Mouse (Mus musculus): ENCODE measurements around the gene Fcrl5.

Fcrl5 gene

GRCm38 (mm10) chr3:87528841-87529240 is 93.3 kb downstream of the Fcrl5 start:
- DNase-seq (ENCODE audit: low spot score): no peak

GRCm38 (mm10) chr3:87529568-87529967 is 94.0 kb downstream of the Fcrl5 start:
- no peak for DNase-seq (ENCODE audit: low spot score)

GRCm38 (mm10) chr3:87530234-87530633 is 94.7 kb downstream of the Fcrl5 start:
- DNase-seq (ENCODE audit: low spot score): no peak

GRCm38 (mm10) chr3:87533667-87534378 is 98.2 kb downstream of the Fcrl5 start:
- DNase-seq (ENCODE audit: low spot score): no peak

GRCm38 (mm10) chr3:87538034-87538433 is 102.5 kb downstream of the Fcrl5 start:
- no peak for DNase-seq (ENCODE audit: low spot score)

- no peak for DNase-seq (ENCODE audit: low spot score)
Observed at GRCm38 (mm10) chr3:87540028-87540675, 104.6 kb downstream of the Fcrl5 start.

- no peak for DNase-seq (ENCODE audit: low spot score)
Observed at GRCm38 (mm10) chr3:87540714-87541113, 105.1 kb downstream of the Fcrl5 start.

- DNase-seq (ENCODE audit: low spot score): peak; percentile 73
Observed at GRCm38 (mm10) chr3:87542481-87543215, 107.1 kb downstream of the Fcrl5 start.

- DNase-seq (ENCODE audit: low spot score): no peak
Observed at GRCm38 (mm10) chr3:87545554-87545953, 110.0 kb downstream of the Fcrl5 start.

- no peak for DNase-seq (ENCODE audit: low spot score)
Observed at GRCm38 (mm10) chr3:87546291-87546721, 110.7 kb downstream of the Fcrl5 start.

- no peak for DNase-seq (ENCODE audit: low spot score)
Observed at GRCm38 (mm10) chr3:87549908-87550307, 114.3 kb downstream of the Fcrl5 start.

All from embryo, embryonic 10 days (tissue).